Mouse (Mus musculus): ENCODE results near the gene Sowaha. TPM values are rescaled to one million over a fixed set of nuclear protein-coding genes. Genes with fewer than 3 reads are reported as not detected.

Sowaha gene
- polyA plus RNA-seq, 1 experiment from 2014 or later = 0.18 TPM

- Histone ChIP-seq H3K9me3 (replicated peaks; ENCODE audit: control insufficient read depth, low read length) (peaks cover 3% of the 10 kb centered on the region; the same call in 1 of the 2 replicates), H3K27ac (ENCODE audit: low read length) (no peak overlapping the region), H3K36me3 (ENCODE audit: control insufficient read depth, insufficient read depth) (no peaks in the 10 kb centered on the region), H3K27me3 (ENCODE audit: control insufficient read depth, insufficient read depth, low read length) (peaks cover 69% of the 10 kb centered on the region), H3K4me1 (ENCODE audit: control insufficient read depth, insufficient read depth, low read length) (peaks cover 23% of the 10 kb centered on the region), H3K9ac (ENCODE audit: low read length) (peak overlapping the region; percentile 73), H3K4me2 (ENCODE audit: low read depth, low read length) (peak overlapping the region; percentile 74), H3K4me3 (ENCODE audit: low read length) (peak overlapping the region; percentile 47)
- ATAC-seq (replicated peaks; ENCODE audit: extremely low read depth, insufficient read depth, low FRiP score) = no peak
- WGBS = 9% methylated on average over 40 of the region's 40 CpGs
Measured at GRCm38 (mm10) chr11:53466231-53466971, 13.7 kb downstream of the Sowaha start.

- Histone ChIP-seq H3K9me3 (replicated peaks; ENCODE audit: control insufficient read depth, low read length) (peaks cover 3% of the 10 kb centered on the region; the same call in 1 of the 2 replicates), H3K36me3 (ENCODE audit: control insufficient read depth, insufficient read depth) (no peaks in the 10 kb centered on the region), H3K9ac (ENCODE audit: low read length) (peak overlapping the region; percentile 66), H3K27me3 (ENCODE audit: control insufficient read depth, insufficient read depth, low read length) (peaks cover 49% of the 10 kb centered on the region), H3K27ac (ENCODE audit: low read length) (no peak overlapping the region), H3K4me1 (ENCODE audit: control insufficient read depth, insufficient read depth, low read length) (peaks cover 12% of the 10 kb centered on the region), H3K4me3 (ENCODE audit: low read length) (peak overlapping the region; percentile 59), H3K4me2 (ENCODE audit: low read depth, low read length) (peak overlapping the region; percentile 90)
- WGBS = 6% methylated on average over 55 of the region's 55 CpGs
- ATAC-seq (replicated peaks; ENCODE audit: extremely low read depth, insufficient read depth, low FRiP score) = peak; percentile 28; the same call in 1 of the 2 replicates
Measured at GRCm38 (mm10) chr11:53463551-53464424, 16.3 kb downstream of the Sowaha start.

GRCm38 (mm10) chr11:53461727-53462126 lies 18.3 kb downstream of the Sowaha start:
- Histone ChIP-seq H3K4me3 (ENCODE audit: low read length) (no peak overlapping the region), H3K9me3 (replicated peaks; ENCODE audit: control insufficient read depth, low read length) (peaks cover 3% of the 10 kb centered on the region; the same call in 1 of the 2 replicates), H3K27me3 (ENCODE audit: control insufficient read depth, insufficient read depth, low read length) (peaks cover 54% of the 10 kb centered on the region), H3K4me2 (ENCODE audit: low read depth, low read length) (no peak overlapping the region), H3K36me3 (ENCODE audit: control insufficient read depth, insufficient read depth) (no peaks in the 10 kb centered on the region), H3K27ac (ENCODE audit: low read length) (no peak overlapping the region), H3K4me1 (ENCODE audit: control insufficient read depth, insufficient read depth, low read length) (peaks cover 12% of the 10 kb centered on the region), H3K9ac (ENCODE audit: low read length) (no peak overlapping the region)
- 49% methylated on average over 5 of the region's 5 CpGs for WGBS
- no peak for ATAC-seq (replicated peaks; ENCODE audit: extremely low read depth, insufficient read depth, low FRiP score)

- Histone ChIP-seq H3K9me3 (replicated peaks; ENCODE audit: control insufficient read depth, low read length) (peaks cover 3% of the 10 kb centered on the region; the same call in 1 of the 2 replicates), H3K27ac (ENCODE audit: low read length) (no peak overlapping the region), H3K4me2 (ENCODE audit: low read depth, low read length) (no peak overlapping the region), H3K4me3 (ENCODE audit: low read length) (no peak overlapping the region), H3K36me3 (ENCODE audit: control insufficient read depth, insufficient read depth) (no peaks in the 10 kb centered on the region), H3K27me3 (ENCODE audit: control insufficient read depth, insufficient read depth, low read length) (peaks cover 42% of the 10 kb centered on the region), H3K4me1 (ENCODE audit: control insufficient read depth, insufficient read depth, low read length) (peaks cover 8% of the 10 kb centered on the region), H3K9ac (ENCODE audit: low read length) (no peak overlapping the region)
- WGBS = 58% methylated on average over 3 of the region's 3 CpGs
- no peak for ATAC-seq (replicated peaks; ENCODE audit: extremely low read depth, insufficient read depth, low FRiP score)
Measured at GRCm38 (mm10) chr11:53460192-53460591, 19.9 kb downstream of the Sowaha start.

- H3K4me2 ChIP-seq (ENCODE audit: low read depth, low read length) = no peak overlapping the region
- H3K9me3 ChIP-seq (replicated peaks; ENCODE audit: control insufficient read depth, low read length) = no peaks in the 10 kb centered on the region
- no peak overlapping the region for H3K9ac ChIP-seq (ENCODE audit: low read length)
- no peak overlapping the region for H3K4me3 ChIP-seq (ENCODE audit: low read length)
- H3K36me3 ChIP-seq (ENCODE audit: control insufficient read depth, insufficient read depth) = no peaks in the 10 kb centered on the region
- no peak for ATAC-seq (replicated peaks; ENCODE audit: extremely low read depth, insufficient read depth, low FRiP score)
- H3K4me1 ChIP-seq (ENCODE audit: control insufficient read depth, insufficient read depth, low read length) = peaks cover 8% of the 10 kb centered on the region
- peaks cover 30% of the 10 kb centered on the region for H3K27me3 ChIP-seq (ENCODE audit: control insufficient read depth, insufficient read depth, low read length)
- 69% methylated on average over 3 of the region's 3 CpGs for WGBS
- no peak overlapping the region for H3K27ac ChIP-seq (ENCODE audit: low read length)
Measured at GRCm38 (mm10) chr11:53458996-53459395, 21.1 kb downstream of the Sowaha start.

GRCm38 (mm10) chr11:53457372-53457954 lies 22.6 kb downstream of the Sowaha start:
- H3K27ac ChIP-seq (ENCODE audit: low read length) = no peak overlapping the region
- 8% methylated on average over 29 of the region's 29 CpGs for WGBS

GRCm38 (mm10) chr11:53456474-53457371 lies 23.4 kb downstream of the Sowaha start, which contains the start of the genes Gm10447 and Shroom1:
Gm10447 (minus strand) TSS chr11:53457110.
Shroom1 (plus strand) TSS chr11:53457205.
- peak within 1 kb of the TSS; percentile 69 for H3K4me2 ChIP-seq (ENCODE audit: low read depth, low read length)
- peaks cover 10% of the 10 kb centered on the region for H3K27me3 ChIP-seq (ENCODE audit: control insufficient read depth, insufficient read depth, low read length)
- H3K4me1 ChIP-seq (ENCODE audit: control insufficient read depth, insufficient read depth, low read length) = no peaks in the 10 kb centered on the region
- 3% methylated on average over 42 of the region's 42 CpGs for WGBS
- ATAC-seq (replicated peaks; ENCODE audit: extremely low read depth, insufficient read depth, low FRiP score) = peak; percentile 92
- H3K36me3 ChIP-seq (ENCODE audit: control insufficient read depth, insufficient read depth) = no peaks in the 10 kb centered on the region
- H3K9ac ChIP-seq (ENCODE audit: low read length) = peak within 1 kb of the TSS; percentile 78
- H3K4me3 ChIP-seq (ENCODE audit: low read length) = peak within 1 kb of the TSS; percentile 56
- no peaks in the 10 kb centered on the region for H3K9me3 ChIP-seq (replicated peaks; ENCODE audit: control insufficient read depth, low read length)
- H3K27ac ChIP-seq (ENCODE audit: low read length) = 0 out of 2 replicates have a peak within 1 kb of the TSS, but pooled peaks have one; percentile 16

More at GRCm38 (mm10) chr11:53457372-53457954, 22.6 kb downstream of the Sowaha start:
- no peaks in the 10 kb centered on the region for H3K9me3 ChIP-seq (replicated peaks; ENCODE audit: control insufficient read depth, low read length)
- H3K4me3 ChIP-seq (ENCODE audit: low read length) = peak overlapping the region; percentile 56
- no peaks in the 10 kb centered on the region for H3K4me1 ChIP-seq (ENCODE audit: control insufficient read depth, insufficient read depth, low read length)
- 0 out of 2 replicates have a peak, but pooled peaks have one; percentile 4 for ATAC-seq (replicated peaks; ENCODE audit: extremely low read depth, insufficient read depth, low FRiP score)
- no peaks in the 10 kb centered on the region for H3K36me3 ChIP-seq (ENCODE audit: control insufficient read depth, insufficient read depth)
- H3K9ac ChIP-seq (ENCODE audit: low read length) = peak overlapping the region; percentile 78
- peak overlapping the region; percentile 69 for H3K4me2 ChIP-seq (ENCODE audit: low read depth, low read length)
- H3K27me3 ChIP-seq (ENCODE audit: control insufficient read depth, insufficient read depth, low read length) = peaks cover 17% of the 10 kb centered on the region

GRCm38 (mm10) chr11:53453031-53453430 lies 27.0 kb downstream of the Sowaha start:
- H3K27me3 ChIP-seq (ENCODE audit: control insufficient read depth, insufficient read depth, low read length) = 0 out of 2 replicates have a peak, but pooled peaks cover 2% of the 10 kb centered on the region
- no peaks in the 10 kb centered on the region for H3K36me3 ChIP-seq (ENCODE audit: control insufficient read depth, insufficient read depth)
- no peak for ATAC-seq (replicated peaks; ENCODE audit: extremely low read depth, insufficient read depth, low FRiP score)
- no peak overlapping the region for H3K9ac ChIP-seq (ENCODE audit: low read length)
- no peaks in the 10 kb centered on the region for H3K9me3 ChIP-seq (replicated peaks; ENCODE audit: control insufficient read depth, low read length)
- H3K4me3 ChIP-seq (ENCODE audit: low read length) = no peak overlapping the region
- WGBS = 80% methylated on average over 5 of the region's 5 CpGs
- no peak overlapping the region for H3K27ac ChIP-seq (ENCODE audit: low read length)
- H3K4me2 ChIP-seq (ENCODE audit: low read depth, low read length) = no peak overlapping the region
- peaks cover 10% of the 10 kb centered on the region for H3K4me1 ChIP-seq (ENCODE audit: control insufficient read depth, insufficient read depth, low read length)
